Mouse (Mus musculus) liver, postnatal 0 days (tissue): ENCODE measurements at regions not wholly inside any gene's neighbourhood (a gene's known extent, or its start where the extent isn't known, plus 50 kb on each side); places are given as distances from the start of the nearest gene placed in this dataset.

Experiments
- CTCF ChIP-seq: sonication (generic); IDR thresholded peaks from 2 replicates; pipeline ENCODE4 v1.5.1; 2016; ENCODE audit warnings: antibody characterized with exemption, low read depth
- EP300 ChIP-seq: IDR thresholded peaks from 2 replicates; pipeline ENCODE4 v1.6.1; 2016; ENCODE audit warnings: antibody characterized with exemption, low read depth, mild to moderate bottlenecking

GRCm38 (mm10) chr14:48800100-48800449, 126.5 kb upstream of the Otx2 start:
- TF ChIP-seq CTCF (no peak), EP300 (no peak)
